Mouse (Mus musculus) lung, embryonic 14.5 days (tissue): Measurements from ENCODE around the gene Cdk6. TPM values are rescaled to one million over a fixed set of nuclear protein-coding genes. Genes with fewer than 3 reads are reported as not detected.

Source experiments
- ATAC-seq: fragments of 200-750 bp; cut with Nextera tagmentation; 2 replicates; pipeline ENCODE4 v1.8.0; 2017; ENCODE audit warnings: mild to moderate bottlenecking, moderate TSS enrichment, moderate library complexity; ENCODE audit not compliant: insufficient read depth
- DNase-seq: peaks from one replicate; pipeline ENCODE4 v3.0.0-alpha.2; 2015
- H3K27ac ChIP-seq: fragments of 300-500 bp; sonication (generic); 2 replicates; pipeline ENCODE4 v1.5.1; 2014; ENCODE audit warnings: low read depth, mild to moderate bottlenecking, moderate library complexity
- H3K27me3 ChIP-seq: fragments of 300-500 bp; sonication (generic); 2 replicates; pipeline ENCODE4 v1.6.1; 2014; ENCODE audit warnings: low read length, control low read depth; ENCODE audit not compliant: insufficient read depth
- H3K36me3 ChIP-seq: fragments of 300-500 bp; sonication (generic); 2 replicates; pipeline ENCODE4 v1.6.1; 2014; ENCODE audit warnings: control low read depth; ENCODE audit not compliant: insufficient read depth
- H3K4me1 ChIP-seq: fragments of 300-500 bp; sonication (generic); 2 replicates; pipeline ENCODE4 v1.6.1; 2014; ENCODE audit warnings: antibody characterized with exemption, control low read depth; ENCODE audit not compliant: insufficient read depth
- H3K4me2 ChIP-seq: fragments of 300-500 bp; sonication (generic); 2 replicates; pipeline ENCODE4 v1.6.1; 2014; ENCODE audit warnings: mild to moderate bottlenecking
- H3K4me3 ChIP-seq: fragments of 300-500 bp; sonication (generic); 2 replicates; pipeline ENCODE4 v1.5.1; 2014; ENCODE audit warnings: low read depth, low read length
- H3K9ac ChIP-seq: fragments of 300-500 bp; sonication (generic); 2 replicates; pipeline ENCODE4 v1.6.1; 2014
- H3K9me3 ChIP-seq: fragments of 300-500 bp; sonication (generic); 2 replicates; pipeline ENCODE4 v1.6.1; 2016; ENCODE audit warnings: low read depth, low read length, control low read depth
- CTCF ChIP-seq: IDR thresholded peaks from 2 replicates; pipeline ENCODE4 v1.5.1; 2016; ENCODE audit warnings: antibody characterized with exemption, low read depth
- WGBS: fragments of 180-500 bp; shearing (Covaris S2); extraction: QIAGEN DNeasy Blood & Tissue Kit; methylation state at CpG from one replicate; pipeline ENCODE4 v1.1.7; 2014; 5-methylcytosine and 5-hydroxymethylcytosine counted together
- polyA plus RNA-seq: library from polyadenylated mRNA; unstranded; fragments of >200 nt; fragmentation: Nextera tagmentation; extraction: Ambion mirVana; gene quantifications from 2 replicates; pipeline ENCODE4 v1.2.1, GENCODE M21; 2014

Cdk6 gene
- polyA plus RNA-seq, 1 experiment from 2014 or later, result 57.8 TPM

- DNase-seq (no peak), ATAC-seq (no peak)
- peaks cover 5% of the 10 kb centered on the region; the same call in 1 of the 2 replicates for H3K36me3 ChIP-seq
- H3K9me3 ChIP-seq, result no peaks in the 10 kb centered on the region
- H3K4me2 ChIP-seq, result no peak overlapping the region
- no peak for TF ChIP-seq CTCF
- 93% methylated on average over 5 of the region's 5 CpGs for WGBS
- H3K4me3 ChIP-seq, result no peak overlapping the region
- peaks cover 1% of the 10 kb centered on the region for H3K4me1 ChIP-seq
- no peak overlapping the region for H3K27ac ChIP-seq
- no peaks in the 10 kb centered on the region for H3K27me3 ChIP-seq
- no peak overlapping the region for H3K9ac ChIP-seq
Measured at GRCm38 (mm10) chr5:3483054-3483722, 141.9 kb downstream of the Cdk6 start.

DNA sequence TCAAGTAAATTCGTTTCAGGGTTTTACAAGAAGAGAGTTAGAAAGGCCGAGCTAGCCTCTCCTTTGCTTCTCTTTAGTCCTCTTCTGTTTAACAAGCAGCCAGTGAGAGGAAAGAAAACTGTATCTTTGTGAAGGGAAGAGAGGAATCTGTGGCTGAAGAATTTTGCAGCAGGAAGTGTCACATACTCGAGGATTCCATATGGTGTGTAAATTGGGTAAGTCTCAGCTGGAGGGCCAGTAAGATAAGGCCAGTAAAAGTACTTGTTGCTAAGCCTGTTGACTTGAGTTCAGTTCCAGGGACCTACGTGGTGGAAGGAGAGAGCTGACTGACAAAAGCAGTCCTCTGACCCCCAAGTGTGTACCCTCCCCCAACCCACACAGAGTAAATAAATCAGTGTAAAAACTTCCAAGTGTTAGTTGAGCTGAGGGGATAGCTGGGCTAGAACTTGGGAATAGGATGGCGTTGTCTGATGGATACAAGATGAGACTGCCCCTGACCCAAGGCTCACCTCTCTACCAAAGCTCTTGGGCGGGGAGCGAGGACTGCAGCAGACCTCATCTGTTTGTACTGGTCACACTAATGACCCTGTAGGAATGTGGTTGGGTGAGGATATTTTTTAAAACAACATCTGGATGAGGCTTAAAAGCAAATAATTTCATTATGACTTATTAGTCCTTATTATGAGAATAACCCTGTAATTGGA is 145.4 kb downstream of the Cdk6 start:
- Histone ChIP-seq H3K4me1 (peaks cover 11% of the 10 kb centered on the region), H3K27ac (no peak overlapping the region), H3K27me3 (no peaks in the 10 kb centered on the region), H3K9me3 (no peaks in the 10 kb centered on the region), H3K9ac (no peak overlapping the region), H3K4me2 (no peak overlapping the region), H3K36me3 (peaks cover 3% of the 10 kb centered on the region; the same call in 1 of the 2 replicates), H3K4me3 (no peak overlapping the region)
- peak; percentile 42 for DNase-seq
- no peak for TF ChIP-seq CTCF
- ATAC-seq, result 0 out of 2 replicates have a peak, but pooled peaks have one; percentile 20
- 22% methylated on average over 7 of the region's 7 CpGs for WGBS

GRCm38 (mm10) chr5:3488146-3488774 is 147.0 kb downstream of the Cdk6 start:
- WGBS, result 36% methylated on average over 16 of the region's 16 CpGs
- no peak overlapping the region for H3K4me3 ChIP-seq
- TF ChIP-seq CTCF, result no peak
- DNase-seq (peak; percentile 62), ATAC-seq (peak; percentile 58)
- H3K4me2 ChIP-seq, result peak overlapping the region; percentile 26
- peaks cover 11% of the 10 kb centered on the region for H3K4me1 ChIP-seq
- no peaks in the 10 kb centered on the region for H3K9me3 ChIP-seq
- H3K9ac ChIP-seq, result no peak overlapping the region
- H3K27me3 ChIP-seq, result no peaks in the 10 kb centered on the region
- H3K27ac ChIP-seq, result peak overlapping the region; percentile 56; the same call in 1 of the 2 replicates
- peaks cover 3% of the 10 kb centered on the region; the same call in 1 of the 2 replicates for H3K36me3 ChIP-seq

GRCm38 (mm10) chr5:3490358-3490757 is 149.1 kb downstream of the Cdk6 start:
- 84% methylated on average over 3 of the region's 3 CpGs for WGBS
- no peak for ATAC-seq
- H3K27ac ChIP-seq, result peak overlapping the region; percentile 44; the same call in 1 of the 2 replicates

DNA sequence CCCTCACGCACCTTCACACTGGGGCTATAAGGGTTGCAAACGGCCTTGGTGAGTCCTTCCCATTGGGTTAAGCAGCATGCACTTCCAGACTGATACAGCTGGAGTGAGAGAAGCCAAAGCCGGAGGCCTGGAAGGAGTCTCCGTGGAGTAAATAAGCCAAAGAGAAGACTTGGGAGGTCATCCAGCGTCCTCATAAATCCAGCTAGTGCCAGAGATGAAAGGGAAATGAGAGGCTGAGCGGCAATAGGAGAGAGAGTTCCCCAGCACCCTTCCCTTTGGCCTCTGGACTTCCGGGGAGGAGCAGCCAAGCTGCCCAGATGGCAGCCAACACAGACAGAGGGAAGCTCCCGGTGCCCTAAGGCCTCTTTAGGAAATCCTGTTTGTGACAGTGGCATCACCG is 149.8 kb downstream of the Cdk6 start:
- 35% methylated on average over 9 of the region's 9 CpGs for WGBS
- Histone ChIP-seq H3K27me3 (no peaks in the 10 kb centered on the region), H3K27ac (peak overlapping the region; percentile 44; the same call in 1 of the 2 replicates), H3K4me1 (peaks cover 11% of the 10 kb centered on the region), H3K9ac (no peak overlapping the region), H3K9me3 (no peaks in the 10 kb centered on the region), H3K4me2 (0 out of 2 replicates have a peak overlapping the region, but pooled peaks have one; percentile 3), H3K4me3 (no peak overlapping the region), H3K36me3 (0 out of 2 replicates have a peak, but pooled peaks cover 5% of the 10 kb centered on the region)
- peak; percentile 80 for ATAC-seq
- TF ChIP-seq CTCF, result no peak
- DNase-seq, result peak; percentile 84

More at GRCm38 (mm10) chr5:3490358-3490757, 149.1 kb downstream of the Cdk6 start:
- no peaks in the 10 kb centered on the region for H3K27me3 ChIP-seq
- no peak overlapping the region for H3K4me3 ChIP-seq
- no peak overlapping the region for H3K9ac ChIP-seq
- peaks cover 11% of the 10 kb centered on the region for H3K4me1 ChIP-seq
- DNase-seq, result no peak
- peaks cover 8% of the 10 kb centered on the region; the same call in 1 of the 2 replicates for H3K36me3 ChIP-seq
- no peaks in the 10 kb centered on the region for H3K9me3 ChIP-seq
- no peak overlapping the region for H3K4me2 ChIP-seq
- no peak for TF ChIP-seq CTCF

DNA sequence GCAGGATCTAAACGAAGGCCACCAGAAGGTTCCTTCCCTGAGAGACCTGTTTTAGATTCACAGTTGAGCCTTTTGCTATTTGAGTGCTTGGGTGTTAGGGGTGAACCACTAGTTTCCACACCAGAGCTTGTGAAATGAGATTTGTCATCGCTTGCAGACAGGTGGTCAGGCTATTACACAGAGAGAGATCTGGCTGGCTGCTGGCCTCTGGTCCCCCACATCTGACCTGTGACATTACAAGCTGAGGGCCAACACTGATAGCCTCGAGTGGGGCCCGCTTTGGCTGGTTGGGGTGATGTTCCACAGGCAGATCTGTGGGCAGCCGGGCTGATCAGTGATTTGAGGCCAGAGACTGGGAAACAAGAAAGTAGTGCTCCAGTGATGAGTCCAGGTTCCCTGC is 150.6 kb downstream of the Cdk6 start:
- 51% methylated on average over 5 of the region's 5 CpGs for WGBS
- TF ChIP-seq CTCF, result no peak
- no peaks in the 10 kb centered on the region for H3K27me3 ChIP-seq
- 0 out of 2 replicates have a peak, but pooled peaks cover 5% of the 10 kb centered on the region for H3K36me3 ChIP-seq
- H3K4me2 ChIP-seq, result no peak overlapping the region
- no peak overlapping the region for H3K9ac ChIP-seq
- ATAC-seq, result no peak
- H3K9me3 ChIP-seq, result no peaks in the 10 kb centered on the region
- DNase-seq, result no peak
- H3K27ac ChIP-seq, result no peak overlapping the region
- H3K4me3 ChIP-seq, result no peak overlapping the region
- peaks cover 11% of the 10 kb centered on the region for H3K4me1 ChIP-seq
